Mouse (Mus musculus): ENCODE measurements at regions not wholly inside any gene's neighbourhood (a gene's known extent, or its start where the extent isn't known, plus 50 kb on each side); places are given as distances from the start of the nearest gene placed in this dataset.

GRCm38 (mm10) chr10:117561909-117562849 is 67.1 kb upstream of the Cpm start:
- H3K4me1 ChIP-seq (ENCODE audit: control insufficient read depth, insufficient read depth, low read length), result no peaks in the 10 kb centered on the region
- no peak overlapping the region for H3K4me3 ChIP-seq (replicated peaks; ENCODE audit: low read length)
- 80% methylated on average over 13 of the region's 13 CpGs for WGBS
- DNase-seq (ENCODE audit: low spot score) (no peak), ATAC-seq (ENCODE audit: low FRiP score, low read depth) (no peak)
- H3K36me3 ChIP-seq (ENCODE audit: control insufficient read depth, insufficient read depth, low read length), result no peaks in the 10 kb centered on the region
- no peak for TF ChIP-seq POLR2A (IDR thresholded peaks at IDR 0.05; ENCODE audit: borderline replicate concordance, extremely low read depth, insufficient read depth, insufficient read length)
- no peaks in the 10 kb centered on the region for H3K9me3 ChIP-seq (ENCODE audit: control insufficient read depth, low read length)
- no peak overlapping the region for H3K27ac ChIP-seq (replicated peaks; ENCODE audit: low read depth, low read length)
- H3K27me3 ChIP-seq (ENCODE audit: control insufficient read depth, insufficient read depth, low read length), result no peaks in the 10 kb centered on the region
- H3K4me2 ChIP-seq (replicated peaks; ENCODE audit: low read depth, low read length, severe bottlenecking), result no peak overlapping the region
- no peak overlapping the region for H3K9ac ChIP-seq (ENCODE audit: low read depth, low read length, severe bottlenecking)

DNA sequence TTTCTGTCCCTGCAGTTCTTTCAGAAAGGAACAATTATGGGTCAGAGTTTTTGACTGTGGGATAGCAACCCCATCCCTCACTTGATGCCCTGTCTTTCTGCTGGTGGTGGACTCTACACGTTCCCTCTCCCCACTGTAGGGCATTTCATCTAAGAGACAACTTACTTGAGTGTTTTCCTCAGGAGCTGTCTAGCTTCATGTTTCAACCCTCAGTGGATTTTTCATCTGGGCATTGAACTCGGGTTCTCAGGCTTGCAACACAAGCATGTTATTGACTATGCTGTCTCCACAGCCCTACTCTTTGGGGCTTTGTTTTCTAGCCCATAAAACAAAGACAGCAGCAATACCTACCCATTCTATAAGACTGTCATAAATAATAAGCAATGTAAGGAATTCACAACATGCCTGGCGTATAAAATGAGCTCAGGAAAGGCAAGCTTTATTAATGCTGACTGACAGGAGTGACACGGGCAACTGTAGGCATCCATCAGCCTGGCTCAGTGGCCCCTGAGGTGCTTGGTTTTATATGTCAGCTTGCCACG is 68.0 kb upstream of the Cpm start:
- Histone ChIP-seq H3K4me3 (replicated peaks; ENCODE audit: low read length) (no peak overlapping the region), H3K9ac (ENCODE audit: low read depth, low read length, severe bottlenecking) (no peak overlapping the region), H3K27ac (replicated peaks; ENCODE audit: low read depth, low read length) (no peak overlapping the region), H3K36me3 (ENCODE audit: control insufficient read depth, insufficient read depth, low read length) (no peaks in the 10 kb centered on the region), H3K4me2 (replicated peaks; ENCODE audit: low read depth, low read length, severe bottlenecking) (no peak overlapping the region), H3K4me1 (ENCODE audit: control insufficient read depth, insufficient read depth, low read length) (no peaks in the 10 kb centered on the region), H3K9me3 (ENCODE audit: control insufficient read depth, low read length) (no peaks in the 10 kb centered on the region), H3K27me3 (ENCODE audit: control insufficient read depth, insufficient read depth, low read length) (no peaks in the 10 kb centered on the region)
- WGBS, result 55% methylated on average over 5 of the region's 5 CpGs
- DNase-seq (ENCODE audit: low spot score) (no peak), ATAC-seq (ENCODE audit: low FRiP score, low read depth) (no peak)
- TF ChIP-seq POLR2A (IDR thresholded peaks at IDR 0.05; ENCODE audit: borderline replicate concordance, extremely low read depth, insufficient read depth, insufficient read length), result no peak

GRCm38 (mm10) chr10:117560396-117561278 is 68.7 kb upstream of the Cpm start:
- Histone ChIP-seq H3K27me3 (ENCODE audit: control insufficient read depth, insufficient read depth, low read length) (no peaks in the 10 kb centered on the region), H3K4me3 (replicated peaks; ENCODE audit: low read length) (no peak overlapping the region), H3K4me1 (ENCODE audit: control insufficient read depth, insufficient read depth, low read length) (peaks cover 3% of the 10 kb centered on the region; the same call in 1 of the 2 replicates), H3K9ac (ENCODE audit: low read depth, low read length, severe bottlenecking) (no peak overlapping the region), H3K36me3 (ENCODE audit: control insufficient read depth, insufficient read depth, low read length) (no peaks in the 10 kb centered on the region), H3K4me2 (replicated peaks; ENCODE audit: low read depth, low read length, severe bottlenecking) (no peak overlapping the region), H3K9me3 (ENCODE audit: control insufficient read depth, low read length) (no peaks in the 10 kb centered on the region), H3K27ac (replicated peaks; ENCODE audit: low read depth, low read length) (no peak overlapping the region)
- TF ChIP-seq POLR2A (IDR thresholded peaks at IDR 0.05; ENCODE audit: borderline replicate concordance, extremely low read depth, insufficient read depth, insufficient read length), result no peak
- no peak for ATAC-seq (ENCODE audit: low FRiP score, low read depth)
- WGBS, result 77% methylated on average over 9 of the region's 9 CpGs
- DNase-seq (ENCODE audit: low spot score), result no peak

- ATAC-seq (ENCODE audit: low FRiP score, low read depth), result peak; percentile 62; the same call in 1 of the 2 replicates
- no peaks in the 10 kb centered on the region for H3K36me3 ChIP-seq (ENCODE audit: control insufficient read depth, insufficient read depth, low read length)
- peaks cover 7% of the 10 kb centered on the region; the same call in 1 of the 2 replicates for H3K4me1 ChIP-seq (ENCODE audit: control insufficient read depth, insufficient read depth, low read length)
- H3K4me3 ChIP-seq (replicated peaks; ENCODE audit: low read length), result no peak overlapping the region
- H3K9me3 ChIP-seq (ENCODE audit: control insufficient read depth, low read length), result no peaks in the 10 kb centered on the region
- no peaks in the 10 kb centered on the region for H3K27me3 ChIP-seq (ENCODE audit: control insufficient read depth, insufficient read depth, low read length)
- WGBS, result 39% methylated on average over 17 of the region's 17 CpGs
- no peak overlapping the region for H3K9ac ChIP-seq (ENCODE audit: low read depth, low read length, severe bottlenecking)
- peak; percentile 45 for DNase-seq (ENCODE audit: low spot score)
- TF ChIP-seq POLR2A (IDR thresholded peaks at IDR 0.05; ENCODE audit: borderline replicate concordance, extremely low read depth, insufficient read depth, insufficient read length), result no peak
- H3K27ac ChIP-seq (replicated peaks; ENCODE audit: low read depth, low read length), result no peak overlapping the region
- no peak overlapping the region for H3K4me2 ChIP-seq (replicated peaks; ENCODE audit: low read depth, low read length, severe bottlenecking)
These were observed 69.5 kb upstream of the Cpm start for GRCm38 (mm10) chr10:117559615-117560395.

Data from limb, embryonic 14.5 days (tissue).